Mouse (Mus musculus): ENCODE data around the gene Gnai3.

- TF ChIP-seq CTCF (IDR thresholded peaks at IDR 0.05; ENCODE audit: low read depth, low read length) (no peak), POLR2A (IDR thresholded peaks at IDR 0.05; ENCODE audit: extremely low read depth, insufficient read depth, low read length) (no peak)
Observed at GRCm38 (mm10) chr3:108082251-108082875, 63.6 kb downstream of the Gnai3 start.
